Mouse (Mus musculus) brain, embryonic 14.5 days (tissue): ENCODE data around the gene Dscaml1. TPM values are rescaled to one million over a fixed set of nuclear protein-coding genes. Genes with fewer than 3 reads are reported as not detected.

Experiments used
- DNase-seq: peaks from one replicate; pipeline ENCODE4 v3.0.0-alpha.2; 2011; ENCODE audit warnings: low read depth
- CTCF ChIP-seq: fragments of 200-500 bp; IDR thresholded peaks from 2 replicates; pipeline ENCODE4 v1.5.1; 2012; ENCODE audit warnings: inconsistent platforms, mild to moderate bottlenecking, moderate library complexity, borderline replicate concordance; ENCODE audit not compliant: insufficient read depth, insufficient read length; ENCODE audit errors: extremely low read depth
- POLR2A ChIP-seq: fragments of 200-500 bp; IDR thresholded peaks from 2 replicates; pipeline ENCODE4 v1.6.1; 2012; ENCODE audit warnings: mild to moderate bottlenecking, inconsistent platforms, borderline replicate concordance; ENCODE audit not compliant: poor library complexity, insufficient read depth, insufficient read length, severe bottlenecking; ENCODE audit errors: extremely low read depth
- polyA plus RNA-seq: library from polyadenylated mRNA; depleted of rRNA; stranded (reverse); fragments of >200 nt; gene quantifications from 2 replicates; pipeline ENCODE4 v1.2.3, GENCODE M21; 2012

Dscaml1 gene
- polyA plus RNA-seq, 1 experiment = 36.8 TPM

DNA sequence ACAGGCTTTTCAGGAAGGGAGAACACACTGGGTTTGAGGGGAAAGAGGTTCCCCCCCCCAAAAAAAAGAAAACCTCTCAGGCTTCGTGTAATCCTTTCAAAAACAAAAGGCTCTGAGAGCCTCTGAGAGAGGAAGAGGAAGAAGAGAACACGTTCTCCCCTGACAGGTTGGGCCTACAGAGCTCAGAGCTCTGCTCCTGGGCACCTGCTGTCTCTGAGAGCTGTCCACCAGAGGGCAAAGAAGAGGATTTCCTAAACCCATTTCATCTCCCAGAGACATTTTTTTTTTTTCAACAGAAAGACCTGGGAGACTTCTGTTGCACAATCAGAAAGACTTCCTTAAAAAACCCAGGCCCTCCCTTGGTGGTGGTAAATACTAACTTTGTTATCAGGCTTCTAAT lies 267.8 kb downstream of the Dscaml1 start:
- TF ChIP-seq CTCF = peak; percentile 22; the same call in 1 of the 2 replicates
- no peak for TF ChIP-seq POLR2A
- no peak for DNase-seq

DNA sequence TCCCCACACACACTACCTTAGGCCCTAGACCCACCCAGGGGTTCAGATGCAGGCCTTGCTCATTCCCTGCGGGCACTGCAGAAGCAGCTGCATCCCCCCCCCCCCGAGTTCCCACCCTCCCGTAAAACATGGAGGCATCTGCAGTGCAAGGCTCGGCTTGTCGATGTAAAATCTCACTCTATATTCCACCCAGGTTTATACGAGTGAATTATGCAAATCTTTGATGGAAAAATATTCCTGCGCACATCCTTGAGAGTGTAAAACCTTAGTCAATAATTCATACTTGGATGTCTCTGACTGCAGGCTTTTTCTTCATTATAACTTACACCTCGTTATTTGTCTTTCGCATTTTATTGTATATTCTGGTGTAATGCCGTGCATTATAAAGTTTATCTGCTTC lies 272.7 kb downstream of the Dscaml1 start:
- DNase-seq = peak; percentile 41
- TF ChIP-seq CTCF (no peak), POLR2A (no peak)

DNA sequence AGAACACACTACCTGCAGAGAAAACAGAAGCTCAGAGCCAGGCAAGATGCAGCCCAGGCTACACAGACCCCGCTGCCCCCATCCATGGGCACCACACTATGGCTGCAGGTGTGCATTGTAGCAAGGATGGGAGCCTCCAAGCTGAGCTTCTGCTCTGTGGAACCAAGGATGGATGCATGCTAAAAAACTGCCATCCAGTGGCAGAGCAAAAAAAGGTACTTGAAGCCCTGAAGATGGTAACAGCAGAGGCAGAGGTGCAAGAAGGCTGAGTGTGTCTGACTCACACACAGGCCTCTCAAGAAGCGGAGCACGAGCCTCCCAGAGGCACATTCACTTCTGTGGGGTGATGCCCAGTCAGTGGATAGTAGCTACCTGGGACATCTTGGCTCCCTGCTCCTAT lies 276.8 kb downstream of the Dscaml1 start:
- DNase-seq = no peak
- no peak for TF ChIP-seq POLR2A
- TF ChIP-seq CTCF = no peak

DNA sequence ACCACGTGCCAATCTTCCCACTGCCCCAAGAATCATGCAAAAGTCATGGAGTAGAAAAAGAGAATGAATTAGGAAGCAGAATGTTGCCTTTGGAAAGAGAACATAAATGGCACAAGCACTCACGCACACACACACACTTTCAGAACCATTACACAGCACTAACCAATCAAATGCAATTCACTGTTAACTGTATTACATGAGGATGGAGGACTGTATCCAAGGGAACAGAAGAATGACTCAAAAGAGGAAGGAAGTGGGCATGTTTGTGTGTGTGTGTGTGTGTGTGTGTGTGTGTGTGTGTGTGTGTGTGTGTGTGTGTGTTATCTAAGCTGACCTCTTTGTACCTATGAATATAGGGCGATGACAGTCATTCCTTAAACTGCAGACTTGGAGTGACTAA lies 278.0 kb downstream of the Dscaml1 start:
- DNase-seq = no peak
- TF ChIP-seq CTCF (no peak), POLR2A (no peak)

DNA sequence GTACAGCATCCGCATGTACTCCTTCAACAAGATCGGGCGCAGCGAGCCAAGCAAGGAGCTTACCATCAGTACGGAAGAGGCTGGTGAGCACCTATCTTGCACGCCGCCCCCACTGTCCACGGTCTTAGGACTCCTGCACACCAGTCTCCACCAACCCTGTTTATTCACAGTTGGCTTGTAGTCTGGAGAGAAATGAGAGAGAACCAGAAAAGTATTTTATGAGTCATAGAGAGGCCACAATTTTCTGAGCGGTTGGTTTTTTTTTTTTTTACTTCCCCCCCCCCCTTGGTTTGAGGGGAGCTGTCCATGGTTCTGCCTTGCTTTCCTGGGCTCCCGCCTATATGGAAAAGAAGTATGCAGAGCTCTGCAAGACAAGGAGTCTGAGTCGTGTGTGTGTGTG lies 283.9 kb downstream of the Dscaml1 start:
- TF ChIP-seq CTCF (no peak), POLR2A (no peak)
- DNase-seq = no peak

DNA sequence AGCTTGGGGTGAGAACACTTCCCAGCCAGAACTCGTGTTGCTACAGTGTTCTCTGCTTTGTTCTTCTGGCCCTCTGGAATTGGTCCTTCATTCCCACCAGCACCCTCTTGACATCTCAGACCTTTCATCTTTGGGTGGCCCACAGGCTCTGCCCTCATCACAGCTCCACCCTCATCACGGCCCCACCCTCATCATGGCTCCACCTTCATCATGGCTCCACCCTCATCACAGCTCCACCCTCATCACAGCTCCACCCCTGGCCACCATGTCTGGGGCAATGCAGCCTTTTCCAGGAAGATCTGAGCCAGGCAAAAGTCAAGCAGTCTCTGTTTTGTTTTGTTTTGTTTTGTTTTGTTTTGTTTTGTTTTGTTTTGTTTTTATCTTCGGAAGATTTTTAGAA lies 289.0 kb downstream of the Dscaml1 start:
- TF ChIP-seq POLR2A (no peak), CTCF (no peak)
- no peak for DNase-seq

DNA sequence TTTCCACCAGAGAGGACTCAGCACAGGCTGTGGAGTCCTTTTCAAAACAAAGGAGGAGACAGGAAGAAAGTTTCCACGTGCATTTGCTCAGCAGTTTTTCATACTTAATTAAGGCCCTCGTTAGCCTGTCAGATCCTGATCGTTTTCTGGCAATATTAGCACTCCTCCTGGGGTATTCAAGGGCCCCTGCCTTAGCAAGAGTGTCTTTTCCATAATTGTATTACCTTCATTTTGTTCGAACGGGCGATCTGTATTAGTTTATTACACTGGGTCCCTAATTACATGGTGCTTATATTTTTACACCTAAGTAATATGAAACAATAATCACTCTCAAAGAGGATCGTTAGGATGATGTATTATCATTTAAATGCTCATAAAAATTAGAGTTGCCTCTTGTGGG lies 293.6 kb downstream of the Dscaml1 start:
- no peak for DNase-seq

DNA sequence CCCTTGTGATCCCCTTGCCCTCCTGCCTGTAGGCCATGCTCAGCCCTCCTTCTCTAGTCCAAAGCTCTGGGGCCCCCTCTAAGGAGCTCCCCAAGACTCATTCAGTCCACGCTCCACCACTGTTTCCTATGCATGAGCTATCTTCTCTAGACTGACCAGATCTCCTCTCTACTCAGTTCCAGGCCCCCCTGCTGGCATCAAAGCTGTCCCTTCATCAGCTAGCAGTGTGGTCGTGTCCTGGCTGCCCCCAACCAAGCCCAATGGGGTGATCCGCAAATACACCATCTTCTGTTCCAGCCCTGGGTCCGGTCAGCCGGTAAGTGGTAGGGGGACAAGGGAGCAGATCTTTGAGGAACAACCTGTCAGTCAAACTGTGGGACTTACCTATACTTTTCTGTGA lies 305.4 kb downstream of the Dscaml1 start:
- no peak for DNase-seq
- no peak for TF ChIP-seq CTCF
- no peak for TF ChIP-seq POLR2A

More for the DNA sequence above, 293.6 kb downstream of the Dscaml1 start:
- TF ChIP-seq POLR2A = no peak
- TF ChIP-seq CTCF = no peak

DNA sequence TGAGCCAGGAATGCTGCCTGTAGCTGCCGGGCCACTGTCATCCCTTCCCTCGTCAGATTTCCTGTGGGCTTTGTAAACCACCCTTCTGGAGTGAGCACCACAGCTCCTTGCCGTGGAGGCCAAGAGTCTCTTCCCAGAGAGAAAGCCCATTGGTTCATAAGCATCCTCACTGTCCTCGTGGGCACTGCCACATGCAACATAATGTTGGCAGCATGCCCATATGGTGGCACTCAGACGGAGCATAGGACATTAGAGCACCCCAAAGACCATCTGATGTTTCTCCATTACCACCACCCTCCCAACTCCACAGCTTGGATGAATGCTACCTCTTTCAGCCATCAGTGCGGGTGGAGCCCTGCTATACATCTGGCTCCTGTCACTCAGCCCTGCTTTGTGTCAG lies 306.8 kb downstream of the Dscaml1 start:
- DNase-seq = peak; percentile 17
- no peak for TF ChIP-seq CTCF
- TF ChIP-seq POLR2A = no peak

DNA sequence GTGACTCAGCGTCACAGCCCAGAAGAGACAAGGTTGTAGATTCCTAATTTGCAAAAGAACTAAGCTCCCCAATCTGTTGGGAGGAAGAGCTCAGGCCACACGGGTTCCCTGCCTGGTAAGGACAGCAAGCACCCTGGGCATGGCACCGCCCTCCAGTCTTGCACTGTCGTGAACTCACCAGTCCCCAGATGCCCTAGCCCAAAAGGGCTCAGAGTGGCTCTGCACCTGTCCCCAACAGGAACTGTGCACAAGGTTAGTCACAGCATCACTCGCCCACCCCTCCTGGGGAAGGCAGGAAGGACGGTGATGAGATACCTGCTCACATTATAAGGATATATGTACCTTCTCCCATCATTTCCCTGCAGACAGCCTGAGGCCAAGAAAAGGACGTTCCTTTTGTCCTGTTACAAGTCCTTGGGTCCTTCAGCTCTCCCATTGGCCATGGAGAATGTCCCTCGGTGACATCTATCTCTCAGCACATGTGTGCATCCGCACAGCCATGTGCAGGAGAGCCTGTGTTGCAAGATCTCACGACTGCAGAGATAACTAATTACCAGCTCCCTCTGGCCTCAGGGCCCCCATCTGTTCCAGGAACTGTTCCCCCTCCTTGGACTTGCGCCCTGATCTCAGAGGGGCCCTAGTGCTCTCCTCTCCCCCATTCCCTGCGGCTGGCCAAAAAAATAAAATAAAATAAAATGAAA lies 312.7 kb downstream of the Dscaml1 start:
- no peak for TF ChIP-seq CTCF
- DNase-seq = peak; percentile 81

DNA sequence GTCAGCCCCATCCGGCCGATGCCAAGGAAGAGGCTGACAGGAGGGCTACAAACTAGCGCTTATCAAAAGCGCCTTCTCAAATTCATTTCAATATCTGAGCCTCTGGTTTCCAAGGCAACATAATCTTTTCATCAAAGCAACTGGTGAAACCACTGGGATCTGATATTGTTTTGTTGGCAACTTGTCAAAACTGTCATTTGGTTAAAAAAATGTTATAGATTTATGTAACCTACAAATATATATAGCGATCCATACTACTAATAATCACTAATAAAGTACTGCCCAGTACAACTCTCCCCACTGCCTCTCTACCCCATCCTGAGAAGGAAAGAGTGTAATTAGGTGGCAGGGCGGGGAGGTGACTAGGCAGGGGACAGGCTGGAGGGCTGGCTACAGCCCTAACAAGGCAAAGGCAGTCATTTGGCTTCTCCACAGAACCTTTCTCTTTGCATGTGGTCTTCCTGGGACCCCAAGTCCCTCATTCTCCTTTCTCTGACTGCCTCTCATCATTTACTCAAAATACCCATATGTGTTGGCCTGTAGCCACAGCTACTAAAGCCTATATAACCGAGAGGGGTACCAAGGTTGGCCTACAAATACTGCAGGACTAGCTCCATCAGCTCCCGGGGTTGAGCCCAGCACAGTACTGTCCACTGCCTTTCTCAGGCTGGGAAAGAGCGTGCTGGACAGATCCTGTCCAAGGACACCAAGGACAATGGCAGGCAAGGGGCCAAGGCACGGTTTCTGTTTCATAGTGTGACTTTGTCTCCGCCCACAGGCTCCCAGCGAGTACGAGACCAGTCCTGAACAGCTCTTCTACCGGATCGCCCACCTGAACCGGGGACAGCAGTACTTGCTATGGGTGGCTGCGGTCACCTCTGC lies 313.5 kb downstream of the Dscaml1 start:
- TF ChIP-seq CTCF (no peak), POLR2A (no peak)
- DNase-seq = peak; percentile 80

DNA sequence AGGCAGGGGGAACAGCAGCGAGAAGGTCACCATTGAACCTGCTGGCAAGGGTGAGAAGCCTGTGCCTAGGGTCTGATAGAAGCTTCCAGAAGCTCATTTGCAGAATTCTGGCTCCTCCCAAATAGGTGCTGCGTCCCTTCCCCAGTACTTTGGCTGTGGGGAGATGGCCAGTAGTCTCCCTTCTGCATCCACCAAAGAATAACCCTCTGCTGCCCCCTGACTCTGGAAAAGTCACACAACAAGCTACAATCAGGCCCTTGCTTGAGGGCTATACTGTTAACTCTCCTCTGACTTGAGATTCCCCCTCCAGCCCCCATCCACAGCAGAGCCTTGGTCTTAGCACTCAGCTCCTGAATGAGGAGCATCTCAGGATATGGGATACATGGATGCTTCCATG lies 314.2 kb downstream of the Dscaml1 start:
- TF ChIP-seq POLR2A (no peak), CTCF (peak; percentile 52; the same call in 1 of the 2 replicates)
- peak; percentile 71 for DNase-seq
